Mouse (Mus musculus): ENCODE results near the gene Rfc4. TPM values are rescaled to one million over a fixed set of nuclear protein-coding genes. Genes with fewer than 3 reads are reported as not detected.

Gene Rfc4
- polyA plus RNA-seq, 1 experiment from 2014 or later = 150 TPM

DNA sequence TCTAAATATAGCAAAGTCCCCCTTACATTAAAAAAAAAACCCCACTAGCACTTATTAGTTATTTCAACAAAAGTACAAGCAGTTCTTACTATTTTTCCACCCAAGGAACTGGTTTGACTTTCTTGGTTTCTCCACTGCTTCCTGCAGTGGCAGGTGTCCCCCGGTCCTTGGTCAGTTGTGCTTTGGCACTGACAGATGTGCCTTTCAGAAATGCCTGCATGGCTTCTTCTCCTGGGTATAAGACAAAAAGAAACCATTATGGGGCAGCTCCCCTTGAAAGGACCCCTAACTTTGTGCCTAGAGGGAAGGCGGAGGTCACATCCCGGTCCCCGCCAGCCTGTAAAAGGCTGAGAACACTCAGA is 245 bp downstream of the Rfc4 start:
- ATAC-seq = no peak
- H3K9ac ChIP-seq = peak overlapping the region; percentile 93

DNA sequence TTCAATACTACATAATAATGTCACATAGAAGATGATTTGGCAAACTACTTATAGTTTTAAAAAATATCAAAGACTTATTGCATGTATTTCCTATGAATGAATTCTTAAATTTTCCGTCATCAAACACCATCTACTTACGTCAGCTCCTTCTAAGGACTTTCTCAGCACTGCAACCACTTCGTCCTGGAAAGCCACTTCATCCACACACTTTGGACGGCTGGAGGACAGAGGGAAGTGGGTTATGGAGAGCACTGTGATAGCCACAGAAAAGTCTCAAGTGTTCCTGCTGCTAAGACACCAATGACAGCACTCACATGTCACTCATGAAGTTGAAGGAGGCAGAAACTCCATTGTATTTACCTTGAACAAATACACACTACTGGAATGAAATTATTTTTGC is 3.1 kb downstream of the Rfc4 start:
- no peaks in the 10 kb centered on the region for H3K9me3 ChIP-seq (replicated peaks)
- H3K36me3 ChIP-seq (ENCODE audit: poor library complexity, severe bottlenecking) = peaks cover 46% of the 10 kb centered on the region
- no peak overlapping the region for H3K27ac ChIP-seq
- peaks cover 24% of the 10 kb centered on the region for H3K4me1 ChIP-seq
- H3K27me3 ChIP-seq = no peaks in the 10 kb centered on the region
- no peak overlapping the region for H3K4me2 ChIP-seq
- no peak overlapping the region for H3K9ac ChIP-seq
- H3K4me3 ChIP-seq = no peak overlapping the region
- ATAC-seq = no peak
- WGBS = 94% methylated on average over 4 of the region's 4 CpGs

More for the DNA sequence above, 245 bp downstream of the Rfc4 start:
- Histone ChIP-seq H3K27ac (peak overlapping the region; percentile 96; the same call in 1 of the 2 replicates), H3K9me3 (replicated peaks) (no peaks in the 10 kb centered on the region), H3K27me3 (no peaks in the 10 kb centered on the region), H3K4me3 (peak overlapping the region; percentile 77), H3K36me3 (ENCODE audit: poor library complexity, severe bottlenecking) (peaks cover 22% of the 10 kb centered on the region), H3K4me1 (peaks cover 27% of the 10 kb centered on the region), H3K4me2 (peak overlapping the region; percentile 87)
- 0% methylated on average over 4 of the region's 4 CpGs for WGBS

DNA sequence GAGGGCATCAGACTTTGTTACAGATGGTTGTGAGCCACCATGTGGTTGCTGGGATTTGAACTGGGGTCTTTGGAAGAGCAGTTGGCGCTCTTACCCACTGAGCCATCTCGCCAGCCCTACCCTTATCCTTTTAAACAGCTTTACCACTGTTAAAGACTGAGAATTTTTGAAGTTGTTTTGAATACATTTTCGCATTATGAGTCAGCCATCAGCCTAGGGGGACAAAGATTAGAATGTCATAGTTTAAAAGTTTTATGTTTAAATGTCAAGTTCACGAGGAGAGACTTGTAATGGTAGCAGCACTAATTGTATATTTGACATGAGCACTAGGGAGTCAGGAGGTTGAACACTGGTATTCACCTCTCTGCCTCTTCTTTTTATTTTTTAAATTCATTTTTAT is 4.4 kb downstream of the Rfc4 start:
- H3K9me3 ChIP-seq (replicated peaks) = no peaks in the 10 kb centered on the region
- H3K4me1 ChIP-seq = peaks cover 11% of the 10 kb centered on the region
- H3K9ac ChIP-seq = no peak overlapping the region
- no peak overlapping the region for H3K27ac ChIP-seq
- 92% methylated on average over 4 of the region's 4 CpGs for WGBS
- H3K4me3 ChIP-seq = no peak overlapping the region
- H3K27me3 ChIP-seq = no peaks in the 10 kb centered on the region
- no peak for ATAC-seq
- H3K4me2 ChIP-seq = no peak overlapping the region
- peaks cover 49% of the 10 kb centered on the region for H3K36me3 ChIP-seq (ENCODE audit: poor library complexity, severe bottlenecking)

DNA sequence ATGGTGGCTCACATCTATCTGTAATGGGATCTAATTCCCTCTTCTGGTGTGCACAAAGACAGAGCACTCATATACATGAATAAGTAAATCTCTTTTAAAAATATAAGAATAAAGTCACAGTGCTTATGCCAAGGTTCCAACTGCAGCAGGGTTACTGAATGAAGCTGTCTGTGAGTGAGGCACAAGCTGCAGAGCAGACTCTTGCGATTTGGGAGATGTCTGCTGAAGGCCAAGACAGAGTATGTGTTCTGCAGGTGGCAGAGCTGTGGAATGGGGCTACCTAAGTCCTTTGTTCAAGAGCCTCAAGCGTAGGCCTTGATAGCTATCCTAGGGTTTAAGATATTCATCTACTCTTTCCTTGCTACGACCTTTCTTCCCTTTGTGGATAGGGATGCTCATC is 5.1 kb downstream of the Rfc4 start:
- H3K36me3 ChIP-seq (ENCODE audit: poor library complexity, severe bottlenecking) = peaks cover 56% of the 10 kb centered on the region
- 94% methylated on average over 3 of the region's 3 CpGs for WGBS
- no peak overlapping the region for H3K4me3 ChIP-seq
- H3K4me2 ChIP-seq = no peak overlapping the region
- H3K9ac ChIP-seq = no peak overlapping the region
- no peaks in the 10 kb centered on the region for H3K27me3 ChIP-seq
- no peak for ATAC-seq
- peaks cover 10% of the 10 kb centered on the region for H3K4me1 ChIP-seq
- no peaks in the 10 kb centered on the region for H3K9me3 ChIP-seq (replicated peaks)
- H3K27ac ChIP-seq = no peak overlapping the region

DNA sequence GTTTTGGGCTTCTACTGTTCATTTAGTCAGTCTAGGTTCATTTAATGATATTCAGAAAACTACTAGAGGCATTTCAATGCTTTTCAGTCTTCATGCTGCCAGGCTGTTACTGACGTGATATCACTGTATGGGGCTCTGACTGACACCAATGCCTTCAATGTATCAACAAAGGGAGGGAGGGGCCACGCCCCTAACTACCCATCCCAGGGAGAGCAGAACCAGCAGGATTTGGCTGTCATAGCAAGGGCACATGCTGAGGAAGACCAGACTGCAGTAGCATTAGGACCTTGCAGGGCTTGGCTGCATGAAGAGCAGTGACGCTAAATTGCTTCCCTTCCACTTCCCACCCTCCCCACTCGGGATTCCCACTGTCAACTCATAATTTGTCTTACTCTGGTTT is 10.4 kb downstream of the Rfc4 start:
- H3K27me3 ChIP-seq = no peaks in the 10 kb centered on the region
- no peaks in the 10 kb centered on the region for H3K9me3 ChIP-seq (replicated peaks)
- ATAC-seq = no peak
- H3K27ac ChIP-seq = no peak overlapping the region
- WGBS = 69% methylated on average over 4 of the region's 4 CpGs
- H3K4me2 ChIP-seq = no peak overlapping the region
- H3K4me1 ChIP-seq = peaks cover 3% of the 10 kb centered on the region; the same call in 1 of the 2 replicates
- no peak overlapping the region for H3K4me3 ChIP-seq
- peaks cover 74% of the 10 kb centered on the region for H3K36me3 ChIP-seq (ENCODE audit: poor library complexity, severe bottlenecking)
- H3K9ac ChIP-seq = no peak overlapping the region

DNA sequence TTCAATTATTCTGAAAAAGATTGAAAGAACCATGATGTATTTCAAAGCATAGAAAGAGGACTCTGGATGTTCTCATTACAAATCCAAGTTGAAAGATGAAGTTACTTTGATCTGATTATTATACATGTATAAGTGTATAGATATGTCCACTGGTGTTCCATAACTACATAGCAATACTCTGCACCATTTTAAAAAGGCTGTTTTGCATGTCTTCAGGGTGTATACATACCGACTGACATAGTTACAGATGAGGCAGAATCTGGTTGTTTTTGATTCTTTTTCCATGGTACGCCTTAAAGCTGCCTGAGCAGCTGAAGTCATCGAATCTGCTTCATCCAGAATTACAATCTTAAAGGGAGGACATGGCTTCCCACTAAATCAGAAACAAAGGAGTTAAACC is 12.1 kb downstream of the Rfc4 start:
- peaks cover 15% of the 10 kb centered on the region; the same call in 1 of the 2 replicates for H3K4me1 ChIP-seq
- ATAC-seq = no peak
- H3K36me3 ChIP-seq (ENCODE audit: poor library complexity, severe bottlenecking) = peaks cover 74% of the 10 kb centered on the region
- H3K9me3 ChIP-seq (replicated peaks) = no peaks in the 10 kb centered on the region
- 83% methylated on average over 3 of the region's 3 CpGs for WGBS
- no peaks in the 10 kb centered on the region for H3K27me3 ChIP-seq
- H3K4me2 ChIP-seq = no peak overlapping the region
- no peak overlapping the region for H3K4me3 ChIP-seq
- H3K27ac ChIP-seq = no peak overlapping the region
- no peak overlapping the region for H3K9ac ChIP-seq

DNA sequence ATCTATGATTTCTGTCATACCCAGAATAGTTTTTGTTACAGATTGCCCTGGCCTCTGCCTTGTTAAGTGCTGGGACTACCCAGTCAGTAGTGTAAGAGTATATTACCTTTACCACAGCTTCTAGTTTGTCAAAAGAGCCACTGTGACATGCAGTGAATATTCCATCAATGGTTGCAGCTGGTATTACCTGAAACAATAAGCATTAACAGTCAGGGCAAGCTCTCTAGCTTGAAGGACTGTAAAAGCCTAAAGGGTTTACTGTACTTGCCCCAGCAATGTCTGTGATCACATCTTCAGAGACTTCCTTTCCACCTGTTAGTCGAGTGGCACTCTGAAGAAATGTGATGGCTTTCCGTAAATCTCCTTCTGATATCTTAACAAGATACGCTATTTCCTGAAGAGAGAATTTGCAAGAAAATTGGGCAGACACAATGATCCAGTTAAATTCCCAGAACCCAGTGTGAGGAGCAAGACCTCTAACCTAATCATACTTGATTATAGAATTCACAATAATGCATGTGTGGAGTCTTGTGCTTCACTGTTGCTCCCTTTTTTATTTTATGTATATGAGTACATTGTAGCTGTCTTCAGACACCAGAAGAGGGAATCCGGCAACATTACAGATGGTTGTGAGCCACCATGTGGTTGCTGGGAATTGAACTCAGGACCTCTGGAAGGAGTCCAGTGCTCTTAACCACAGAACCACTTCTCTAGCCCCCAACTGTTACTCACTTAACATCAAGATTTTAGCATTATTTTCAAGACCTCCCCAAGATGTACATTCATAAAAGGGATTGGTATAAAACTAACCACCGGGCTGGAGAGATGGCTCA is 13.0 kb downstream of the Rfc4 start:
- 0 out of 2 replicates have a peak, but pooled peaks have one; percentile 15 for ATAC-seq
- peaks cover 24% of the 10 kb centered on the region for H3K4me1 ChIP-seq
- no peaks in the 10 kb centered on the region for H3K9me3 ChIP-seq (replicated peaks)
- H3K27me3 ChIP-seq = no peaks in the 10 kb centered on the region
- H3K9ac ChIP-seq = no peak overlapping the region
- WGBS = 70% methylated on average over 5 of the region's 5 CpGs
- H3K4me3 ChIP-seq = no peak overlapping the region
- no peak overlapping the region for H3K27ac ChIP-seq
- H3K36me3 ChIP-seq (ENCODE audit: poor library complexity, severe bottlenecking) = peaks cover 76% of the 10 kb centered on the region
- H3K4me2 ChIP-seq = no peak overlapping the region

DNA sequence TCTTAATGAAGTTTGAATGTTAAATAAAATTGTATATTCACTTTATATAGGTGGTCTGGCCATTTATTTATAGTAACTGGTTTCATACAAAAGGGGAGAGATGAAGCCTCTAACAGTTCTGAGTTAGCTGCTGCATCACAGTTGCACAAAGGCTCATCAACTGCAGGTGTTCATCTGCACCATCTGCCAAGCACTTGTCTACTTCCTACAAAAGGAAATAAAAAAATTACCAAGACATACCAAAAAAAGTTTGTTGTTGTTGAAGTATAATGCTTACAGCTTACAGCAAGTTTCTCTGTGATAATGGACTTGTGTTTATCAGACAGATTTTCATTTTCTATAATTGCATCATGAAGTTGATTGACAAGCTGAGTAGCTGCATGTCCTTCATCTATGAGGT is 13.6 kb downstream of the Rfc4 start:
- Histone ChIP-seq H3K9me3 (replicated peaks) (no peaks in the 10 kb centered on the region), H3K27me3 (no peaks in the 10 kb centered on the region), H3K4me1 (peaks cover 31% of the 10 kb centered on the region), H3K4me2 (no peak overlapping the region), H3K4me3 (no peak overlapping the region), H3K36me3 (ENCODE audit: poor library complexity, severe bottlenecking) (peaks cover 79% of the 10 kb centered on the region), H3K27ac (no peak overlapping the region), H3K9ac (no peak overlapping the region)
- ATAC-seq = no peak

DNA sequence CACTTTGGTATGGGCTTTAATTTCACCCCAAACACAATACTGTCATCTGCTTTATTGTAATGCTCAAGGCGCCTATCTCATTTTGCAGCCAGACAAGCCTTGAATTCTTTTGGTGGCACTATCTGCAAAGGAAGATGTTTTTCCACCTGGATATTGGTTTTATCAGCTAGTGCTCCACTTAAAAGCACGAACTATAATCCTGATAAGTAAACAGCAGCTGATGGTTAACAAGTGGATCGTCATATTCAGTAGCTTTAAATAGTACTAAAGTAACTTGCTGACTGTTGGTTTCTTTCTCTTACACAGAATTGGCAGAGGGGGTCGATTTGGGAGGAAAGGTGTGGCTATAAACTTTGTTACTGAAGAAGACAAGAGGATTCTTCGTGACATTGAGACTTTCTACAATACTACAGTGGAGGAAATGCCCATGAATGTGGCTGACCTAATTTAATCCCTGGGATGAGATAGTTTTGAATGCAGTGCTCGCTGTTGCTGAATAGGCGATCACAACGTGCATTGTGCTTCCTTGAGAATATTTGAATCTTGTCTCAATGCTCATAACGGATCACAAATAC is 14.6 kb downstream of the Rfc4 start:
- Histone ChIP-seq H3K9ac (no peak overlapping the region), H3K27ac (no peak overlapping the region), H3K9me3 (replicated peaks) (no peaks in the 10 kb centered on the region), H3K4me2 (no peak overlapping the region), H3K27me3 (no peaks in the 10 kb centered on the region), H3K36me3 (ENCODE audit: poor library complexity, severe bottlenecking) (peaks cover 79% of the 10 kb centered on the region), H3K4me1 (peaks cover 33% of the 10 kb centered on the region), H3K4me3 (no peak overlapping the region)
- ATAC-seq = no peak
- WGBS = 53% methylated on average over 9 of the region's 9 CpGs

DNA sequence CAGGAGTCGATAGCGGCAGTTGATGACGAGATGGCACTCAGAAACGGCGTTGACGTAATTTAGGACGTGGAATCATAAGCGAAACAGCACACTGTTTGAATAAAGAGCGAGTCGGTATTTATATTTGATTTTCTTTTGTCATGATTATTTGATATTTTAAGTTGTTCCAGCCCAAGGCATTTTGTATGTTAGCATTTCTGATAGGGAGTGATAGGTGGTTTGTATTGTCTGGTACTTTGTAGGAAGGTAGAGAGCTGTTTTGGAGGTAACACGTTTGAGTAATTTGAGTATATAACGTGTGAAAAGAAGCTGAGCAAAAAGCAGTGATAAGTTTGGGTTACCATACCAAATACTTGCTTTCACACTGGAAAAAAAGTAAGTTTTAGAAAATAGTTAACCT is 15.2 kb downstream of the Rfc4 start:
- ATAC-seq = no peak
- H3K4me2 ChIP-seq = no peak overlapping the region
- peaks cover 73% of the 10 kb centered on the region for H3K36me3 ChIP-seq (ENCODE audit: poor library complexity, severe bottlenecking)
- no peaks in the 10 kb centered on the region for H3K9me3 ChIP-seq (replicated peaks)
- H3K4me3 ChIP-seq = no peak overlapping the region
- WGBS = 79% methylated on average over 12 of the region's 12 CpGs
- H3K27me3 ChIP-seq = no peaks in the 10 kb centered on the region
- no peak overlapping the region for H3K9ac ChIP-seq
- peaks cover 33% of the 10 kb centered on the region for H3K4me1 ChIP-seq
- no peak overlapping the region for H3K27ac ChIP-seq

DNA sequence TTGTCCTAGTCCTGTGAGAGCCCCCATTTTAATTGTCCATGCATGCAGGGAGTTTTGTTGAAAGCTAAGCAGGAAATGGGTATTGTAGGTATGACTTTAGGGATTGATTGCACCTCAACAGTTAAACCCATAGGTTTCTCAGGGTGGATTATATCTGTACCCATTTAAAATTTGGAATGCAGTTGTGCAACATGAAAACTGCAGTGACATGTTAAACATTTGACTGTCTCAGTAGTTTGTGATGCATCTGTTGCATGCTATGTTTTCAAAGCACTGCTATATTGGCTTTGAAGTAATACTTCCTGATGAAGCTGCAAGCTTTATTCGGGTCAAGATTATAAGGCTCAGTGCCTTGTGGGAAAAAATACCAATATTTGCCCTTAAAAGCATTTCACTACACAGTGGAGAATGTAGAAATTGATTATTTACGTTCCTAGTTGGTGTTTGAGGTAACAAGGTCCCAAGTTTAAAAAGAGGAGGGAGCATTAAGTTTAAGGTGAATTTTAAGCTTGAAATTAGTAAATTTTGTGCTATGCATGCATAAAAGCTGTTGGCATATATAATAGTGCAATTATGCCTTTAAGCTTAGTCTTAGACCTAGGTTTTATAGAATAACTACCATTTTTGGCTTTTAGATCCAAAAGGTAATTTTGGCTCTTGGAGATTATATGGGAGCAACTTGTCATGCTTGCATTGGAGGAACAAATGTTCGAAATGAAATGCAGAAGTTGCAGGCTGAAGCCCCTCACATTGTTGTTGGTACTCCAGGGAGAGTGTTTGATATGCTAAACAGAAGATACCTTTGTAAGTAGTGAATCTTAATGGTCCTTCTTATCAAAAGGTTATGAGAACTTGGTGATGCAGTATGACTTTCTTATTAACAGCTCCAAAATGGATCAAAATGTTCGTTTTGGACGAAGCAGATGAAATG is 17.9 kb downstream of the Rfc4 start:
- Histone ChIP-seq H3K27me3 (no peaks in the 10 kb centered on the region), H3K4me3 (peak overlapping the region; percentile 98), H3K9me3 (replicated peaks) (no peaks in the 10 kb centered on the region), H3K27ac (no peak overlapping the region), H3K36me3 (ENCODE audit: poor library complexity, severe bottlenecking) (peaks cover 53% of the 10 kb centered on the region), H3K4me2 (peak overlapping the region; percentile 87), H3K4me1 (peaks cover 33% of the 10 kb centered on the region), H3K9ac (peak overlapping the region; percentile 100)
- 62% methylated on average over 5 of the region's 5 CpGs for WGBS
- no peak for ATAC-seq

DNA sequence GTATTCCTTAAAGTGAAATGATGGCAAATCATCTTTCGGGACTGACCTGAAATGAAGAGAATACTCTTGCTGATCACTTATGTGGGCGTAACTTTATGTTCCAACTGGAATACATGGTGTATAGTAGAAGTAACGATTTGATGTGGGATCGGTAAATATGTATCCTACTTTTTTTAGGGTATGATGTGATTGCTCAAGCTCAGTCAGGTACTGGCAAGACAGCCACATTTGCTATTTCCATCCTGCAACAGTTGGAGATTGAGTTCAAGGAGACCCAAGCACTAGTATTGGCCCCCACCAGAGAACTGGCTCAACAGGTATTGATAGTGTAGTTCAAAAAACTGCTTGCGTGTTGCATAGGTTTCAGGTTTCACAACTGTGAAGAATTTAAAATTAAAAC is 18.6 kb downstream of the Rfc4 start:
- H3K36me3 ChIP-seq (ENCODE audit: poor library complexity, severe bottlenecking) = peaks cover 47% of the 10 kb centered on the region
- H3K4me1 ChIP-seq = peaks cover 33% of the 10 kb centered on the region
- H3K4me2 ChIP-seq = peak overlapping the region; percentile 87
- WGBS = 7% methylated on average over 5 of the region's 5 CpGs
- peak overlapping the region; percentile 100 for H3K9ac ChIP-seq
- peak overlapping the region; percentile 98 for H3K4me3 ChIP-seq
- no peaks in the 10 kb centered on the region for H3K27me3 ChIP-seq
- no peaks in the 10 kb centered on the region for H3K9me3 ChIP-seq (replicated peaks)
- no peak overlapping the region for H3K27ac ChIP-seq
- ATAC-seq = no peak
